Mouse (Mus musculus): Measurements from ENCODE around the gene Proser2. TPM values are rescaled to one million over a fixed set of nuclear protein-coding genes. Genes with fewer than 3 reads are reported as not detected.

The Proser2 gene
- total RNA-seq, 2 experiments from 2014 or later, result 2.2 to 2.3 TPM

- DNase-seq, result no peak
These were observed 58.2 kb downstream of the Proser2 start for GRCm38 (mm10) chr2:6071598-6072440.

- no peak for DNase-seq
These were observed 59.1 kb downstream of the Proser2 start for GRCm38 (mm10) chr2:6070925-6071324.

- no peak for DNase-seq
These were observed 62.7 kb downstream of the Proser2 start for GRCm38 (mm10) chr2:6067341-6067740.

GRCm38 (mm10) chr2:6060071-6060804 is 69.8 kb downstream of the Proser2 start:
- no peak for DNase-seq

GRCm38 (mm10) chr2:6059291-6059690 is 70.7 kb downstream of the Proser2 start:
- no peak for DNase-seq

GRCm38 (mm10) chr2:6056518-6056917 is 73.5 kb downstream of the Proser2 start:
- no peak for DNase-seq

GRCm38 (mm10) chr2:6055466-6055865 is 74.5 kb downstream of the Proser2 start:
- no peak for DNase-seq

- no peak for DNase-seq
These were observed 81.0 kb downstream of the Proser2 start for GRCm38 (mm10) chr2:6049018-6049417.

- no peak for DNase-seq
These were observed 81.4 kb downstream of the Proser2 start for GRCm38 (mm10) chr2:6048570-6048969.

Other genes with a start within 250 kb of the Proser2 start
- 100 to 1,000 TPM in 1 of 2 experiments, 10 to 100 TPM in 1; 92.0 to 108 TPM for gene Sec61a2, start 234.8 kb downstream of the Proser2 start, total RNA-seq (2021)
- 1 to 10 TPM; 8.2 to 8.9 TPM for gene Dhtkd1, start 187.4 kb downstream of the Proser2 start, total RNA-seq (2021)
- 10 to 100 TPM; 46.4 to 48.2 TPM for gene Upf2, start 178.7 kb downstream of the Proser2 start, total RNA-seq (2021)
- under 1 TPM; 0.62 to 0.78 TPM for gene Echdc3, start 82.8 kb upstream of the Proser2 start, total RNA-seq (2021)
- 10 to 100 TPM; 13.0 to 16.7 TPM for gene Usp6nl, start 192.5 kb upstream of the Proser2 start, total RNA-seq (2021)